Mouse (Mus musculus): ENCODE data around the gene Gli1. TPM values are rescaled to one million over a fixed set of nuclear protein-coding genes. Genes with fewer than 3 reads are reported as not detected.

The Gli1 gene
- polyA plus RNA-seq, 1 experiment, result 2.7 TPM

- Histone ChIP-seq H3K27me3 (ENCODE audit: control insufficient read depth, insufficient read depth, low read length) (no peaks in the 10 kb centered on the region), H3K4me1 (ENCODE audit: control insufficient read depth, insufficient read depth, low read length) (peaks cover 15% of the 10 kb centered on the region), H3K4me3 (ENCODE audit: control insufficient read depth, low read depth, low read length) (no peak overlapping the region), H3K27ac (ENCODE audit: control insufficient read depth, insufficient read depth, low read depth, low read length) (no peak overlapping the region), H3K36me3 (ENCODE audit: control insufficient read depth, insufficient read depth, low read length) (no peaks in the 10 kb centered on the region)
- TF ChIP-seq POLR2A (IDR thresholded peaks at IDR 0.05; ENCODE audit: control insufficient read depth, low read depth, low read length) (no peak), CTCF (IDR thresholded peaks at IDR 0.05; ENCODE audit: control insufficient read depth, insufficient read depth, insufficient replicate concordance, low read depth, low read length) (no peak)
These were observed 11.0 kb upstream of the Gli1 start for GRCm38 (mm10) chr10:127352766-127353165.

- Histone ChIP-seq H3K4me1 (ENCODE audit: control insufficient read depth, insufficient read depth, low read length) (peaks cover 15% of the 10 kb centered on the region), H3K27me3 (ENCODE audit: control insufficient read depth, insufficient read depth, low read length) (no peaks in the 10 kb centered on the region), H3K4me3 (ENCODE audit: control insufficient read depth, low read depth, low read length) (no peak overlapping the region), H3K27ac (ENCODE audit: control insufficient read depth, insufficient read depth, low read depth, low read length) (no peak overlapping the region), H3K36me3 (ENCODE audit: control insufficient read depth, insufficient read depth, low read length) (no peaks in the 10 kb centered on the region)
- no peak for TF ChIP-seq CTCF (IDR thresholded peaks at IDR 0.05; ENCODE audit: control insufficient read depth, insufficient read depth, insufficient replicate concordance, low read depth, low read length)
- no peak for TF ChIP-seq POLR2A (IDR thresholded peaks at IDR 0.05; ENCODE audit: control insufficient read depth, low read depth, low read length)
These were observed 10.4 kb upstream of the Gli1 start for GRCm38 (mm10) chr10:127352187-127352586.

GRCm38 (mm10) chr10:127351719-127352118, 9.9 kb upstream of the Gli1 start:
- no peaks in the 10 kb centered on the region for H3K27me3 ChIP-seq (ENCODE audit: control insufficient read depth, insufficient read depth, low read length)
- H3K4me1 ChIP-seq (ENCODE audit: control insufficient read depth, insufficient read depth, low read length), result peaks cover 15% of the 10 kb centered on the region
- no peak overlapping the region for H3K27ac ChIP-seq (ENCODE audit: control insufficient read depth, insufficient read depth, low read depth, low read length)
- H3K4me3 ChIP-seq (ENCODE audit: control insufficient read depth, low read depth, low read length), result no peak overlapping the region
- no peaks in the 10 kb centered on the region for H3K36me3 ChIP-seq (ENCODE audit: control insufficient read depth, insufficient read depth, low read length)
- TF ChIP-seq POLR2A (IDR thresholded peaks at IDR 0.05; ENCODE audit: control insufficient read depth, low read depth, low read length) (no peak), CTCF (IDR thresholded peaks at IDR 0.05; ENCODE audit: control insufficient read depth, insufficient read depth, insufficient replicate concordance, low read depth, low read length) (no peak)

GRCm38 (mm10) chr10:127351285-127351595, 9.5 kb upstream of the Gli1 start:
- no peak overlapping the region for H3K4me3 ChIP-seq (ENCODE audit: control insufficient read depth, low read depth, low read length)
- no peaks in the 10 kb centered on the region for H3K27me3 ChIP-seq (ENCODE audit: control insufficient read depth, insufficient read depth, low read length)
- H3K4me1 ChIP-seq (ENCODE audit: control insufficient read depth, insufficient read depth, low read length), result peaks cover 15% of the 10 kb centered on the region
- no peak for TF ChIP-seq POLR2A (IDR thresholded peaks at IDR 0.05; ENCODE audit: control insufficient read depth, low read depth, low read length)
- TF ChIP-seq CTCF (IDR thresholded peaks at IDR 0.05; ENCODE audit: control insufficient read depth, insufficient read depth, insufficient replicate concordance, low read depth, low read length), result no peak
- no peak overlapping the region for H3K27ac ChIP-seq (ENCODE audit: control insufficient read depth, insufficient read depth, low read depth, low read length)
- H3K36me3 ChIP-seq (ENCODE audit: control insufficient read depth, insufficient read depth, low read length), result no peaks in the 10 kb centered on the region

GRCm38 (mm10) chr10:127350594-127351284, 9.0 kb upstream of the Gli1 start:
- Histone ChIP-seq H3K27ac (ENCODE audit: control insufficient read depth, insufficient read depth, low read depth, low read length) (no peak overlapping the region), H3K36me3 (ENCODE audit: control insufficient read depth, insufficient read depth, low read length) (no peaks in the 10 kb centered on the region), H3K27me3 (ENCODE audit: control insufficient read depth, insufficient read depth, low read length) (no peaks in the 10 kb centered on the region), H3K4me1 (ENCODE audit: control insufficient read depth, insufficient read depth, low read length) (peaks cover 15% of the 10 kb centered on the region), H3K4me3 (ENCODE audit: control insufficient read depth, low read depth, low read length) (peak overlapping the region; percentile 16)
- TF ChIP-seq CTCF (IDR thresholded peaks at IDR 0.05; ENCODE audit: control insufficient read depth, insufficient read depth, insufficient replicate concordance, low read depth, low read length) (peak; percentile 68; the same call in 1 of the 2 replicates), POLR2A (IDR thresholded peaks at IDR 0.05; ENCODE audit: control insufficient read depth, low read depth, low read length) (no peak)

- Histone ChIP-seq H3K4me3 (ENCODE audit: control insufficient read depth, low read depth, low read length) (no peak overlapping the region), H3K36me3 (ENCODE audit: control insufficient read depth, insufficient read depth, low read length) (no peaks in the 10 kb centered on the region), H3K4me1 (ENCODE audit: control insufficient read depth, insufficient read depth, low read length) (peaks cover 15% of the 10 kb centered on the region), H3K27me3 (ENCODE audit: control insufficient read depth, insufficient read depth, low read length) (no peaks in the 10 kb centered on the region), H3K27ac (ENCODE audit: control insufficient read depth, insufficient read depth, low read depth, low read length) (no peak overlapping the region)
- no peak for TF ChIP-seq CTCF (IDR thresholded peaks at IDR 0.05; ENCODE audit: control insufficient read depth, insufficient read depth, insufficient replicate concordance, low read depth, low read length)
- no peak for TF ChIP-seq POLR2A (IDR thresholded peaks at IDR 0.05; ENCODE audit: control insufficient read depth, low read depth, low read length)
These were observed 8.0 kb upstream of the Gli1 start for GRCm38 (mm10) chr10:127349810-127350209.

- no peaks in the 10 kb centered on the region for H3K27me3 ChIP-seq (ENCODE audit: control insufficient read depth, insufficient read depth, low read length)
- H3K4me1 ChIP-seq (ENCODE audit: control insufficient read depth, insufficient read depth, low read length), result peaks cover 15% of the 10 kb centered on the region
- peak; percentile 40; the same call in 1 of the 2 replicates for TF ChIP-seq CTCF (IDR thresholded peaks at IDR 0.05; ENCODE audit: control insufficient read depth, insufficient read depth, insufficient replicate concordance, low read depth, low read length)
- TF ChIP-seq POLR2A (IDR thresholded peaks at IDR 0.05; ENCODE audit: control insufficient read depth, low read depth, low read length), result no peak
- no peaks in the 10 kb centered on the region for H3K36me3 ChIP-seq (ENCODE audit: control insufficient read depth, insufficient read depth, low read length)
- H3K27ac ChIP-seq (ENCODE audit: control insufficient read depth, insufficient read depth, low read depth, low read length), result no peak overlapping the region
- no peak overlapping the region for H3K4me3 ChIP-seq (ENCODE audit: control insufficient read depth, low read depth, low read length)
These were observed 7.2 kb upstream of the Gli1 start for GRCm38 (mm10) chr10:127348957-127349356.

All from testis, adult 2 months (tissue).